Mouse (Mus musculus) brain, adult 10 weeks (tissue): ENCODE measurements around the gene Crx. TPM values are rescaled to one million over a fixed set of nuclear protein-coding genes. Genes with fewer than 3 reads are reported as not detected.

Source experiments
- polyA plus RNA-seq: library from polyadenylated mRNA; stranded (reverse); fragments of 350-450 nt; fragmentation: Illumina TruSeq; extraction: RNeasy Lipid Tissue Mini Kit (QIAGEN cat#74804); gene quantifications from one replicate; pipeline ENCODE4 v1.2.3, GENCODE M21; 2015; ENCODE audit warnings: low read depth, low replicate concordance

Gene Crx
- not detected for polyA plus RNA-seq

GRCm38 (mm10) chr7:15879756-15880155, at the start of gene Crx:
Crx (minus strand) TSS chr7:15879968.

DNA sequence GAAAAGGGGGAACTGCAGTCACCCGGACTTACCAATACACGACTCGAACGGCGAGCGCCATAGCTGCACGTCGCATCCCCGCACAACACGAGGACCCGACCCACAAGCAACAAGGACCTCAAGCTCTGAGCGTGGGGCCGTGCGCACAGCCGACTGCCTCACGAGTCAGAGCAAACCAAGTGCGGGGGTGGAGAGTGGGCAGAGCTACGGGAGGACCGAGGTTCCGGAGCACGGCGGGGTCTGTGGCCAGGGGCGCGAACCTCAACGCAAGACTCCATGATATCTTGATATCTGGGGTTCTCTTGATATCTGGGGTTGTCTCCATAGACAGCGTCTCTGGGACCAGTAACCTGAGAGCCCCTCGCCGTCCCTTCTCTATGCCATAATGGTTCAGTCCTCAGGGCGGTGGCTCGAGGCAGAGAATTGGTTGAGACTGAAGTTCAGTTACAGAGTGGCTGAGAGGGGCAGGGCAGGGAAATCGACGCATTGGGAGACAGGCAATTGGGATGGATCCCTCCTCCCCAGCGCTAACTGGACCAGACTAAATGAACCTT, 42.5 kb upstream of the Crx start, which contains the start of gene Selenow:
Selenow (minus strand) TSS at position 183 of the 554 bp plus-strand sequence.

DNA sequence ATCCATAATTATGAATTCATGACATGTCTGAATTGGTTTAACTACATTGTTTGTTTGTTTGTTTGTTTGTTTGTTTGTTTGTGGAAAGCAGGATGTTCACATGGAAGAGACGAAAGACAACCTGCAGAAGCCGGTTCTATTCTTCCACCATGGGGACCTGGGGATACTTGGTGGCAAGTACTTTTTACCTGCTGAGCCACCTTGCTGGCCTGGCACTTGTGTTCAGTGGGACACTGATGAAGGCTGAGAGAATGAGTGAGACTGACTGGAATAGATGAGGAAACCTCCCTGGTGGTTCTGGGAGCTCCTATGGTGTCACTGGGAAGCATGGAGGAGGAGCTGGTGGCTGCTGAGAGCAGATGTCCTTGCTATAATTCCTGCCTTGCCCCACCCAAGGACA, 2.5 kb upstream of the Crx start, which contains the start of gene Crxos:
Crxos (plus strand) TSS at position 301 of the 400 bp plus-strand sequence.

DNA sequence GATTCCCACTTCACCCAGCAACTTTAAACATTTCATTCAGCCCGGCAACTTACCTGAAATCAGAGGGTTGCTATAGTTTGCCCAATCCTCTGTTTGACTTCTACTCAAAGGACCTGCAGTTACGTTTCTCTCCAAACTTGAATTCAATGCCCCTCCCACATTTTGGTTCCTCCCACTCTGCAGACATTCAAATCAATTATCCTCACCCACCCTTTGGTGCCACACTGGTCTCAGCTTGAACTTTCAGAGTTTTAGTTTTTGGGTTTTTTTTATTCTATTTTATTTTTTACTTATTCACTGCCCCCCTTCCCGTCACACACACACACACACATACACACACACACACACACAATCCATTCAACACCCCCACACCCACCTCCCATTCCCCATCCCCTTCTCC, 40.2 kb downstream of the Crx start, which contains the start of gene Obox6:
Obox6 (minus strand) TSS at position 101 of the 400 bp plus-strand sequence.

Other genes starting within 250 kb of the Crx start
- not detected for gene Obox3, start 240.1 kb downstream of the Crx start, polyA plus RNA-seq
- gene Obox5, start 129.8 kb downstream of the Crx start, polyA plus RNA-seq = not detected
- gene Obox6, start 40.3 kb downstream of the Crx start, polyA plus RNA-seq = not detected
- gene Crxos, start 2.6 kb upstream of the Crx start, polyA plus RNA-seq = not detected
- 2,025 TPM for gene Selenow, start 42.4 kb upstream of the Crx start, polyA plus RNA-seq
- gene Nop53, start 66.1 kb upstream of the Crx start, polyA plus RNA-seq = 116 TPM
- gene Ehd2, start 87.6 kb upstream of the Crx start, polyA plus RNA-seq = 4.2 TPM
- 7.0 TPM for gene Bicra, start 168.0 kb upstream of the Crx start, polyA plus RNA-seq
- gene Zfp541, start 181.8 kb upstream of the Crx start, polyA plus RNA-seq = 0.37 TPM
- gene Napa, start 218.5 kb upstream of the Crx start, polyA plus RNA-seq = 270 TPM
- 35.9 TPM for gene Kptn, start 239.9 kb upstream of the Crx start, polyA plus RNA-seq
- gene Slc8a2, start 249.9 kb upstream of the Crx start, polyA plus RNA-seq = 115 TPM